Comparison of ENCODE assay signal across 20 mouse cellular contexts in the genomic region with DNA sequence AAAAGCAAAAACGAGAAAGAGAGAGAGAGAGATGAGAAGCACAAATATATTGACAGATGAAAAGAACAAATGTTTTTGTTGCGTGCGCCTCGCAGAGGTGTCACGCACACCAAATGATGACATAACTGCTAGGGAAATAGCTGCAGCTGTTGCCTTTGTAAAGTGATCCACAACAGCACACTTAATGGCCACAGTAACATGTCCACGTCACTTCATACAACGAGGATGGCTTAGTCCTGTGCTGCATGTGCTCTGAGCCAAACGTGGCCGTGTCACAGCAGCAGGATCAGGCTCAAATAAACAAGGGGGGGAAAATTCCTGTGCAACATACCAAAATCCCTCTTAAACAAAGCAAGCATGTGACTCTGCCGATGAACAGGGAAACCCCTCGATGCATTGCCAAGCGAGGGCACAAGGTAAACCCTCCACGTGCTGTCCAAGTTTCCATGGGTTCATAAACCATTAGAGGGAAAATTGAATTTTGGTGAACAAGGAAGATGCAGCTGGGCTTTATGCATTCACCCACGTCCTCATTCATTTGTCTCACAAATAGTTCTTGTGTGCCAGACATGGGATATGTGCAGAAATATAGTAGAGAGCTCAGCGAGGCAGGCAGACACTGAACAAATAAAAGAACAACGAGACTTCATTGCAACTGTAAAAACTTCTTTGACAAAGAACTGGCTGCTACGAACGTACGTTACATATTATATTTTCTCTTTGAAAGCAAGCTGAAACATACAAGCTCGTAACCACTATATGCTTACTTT.
DNase-seq lines count a peak whose midpoint lies in the region; ATAC-seq and TF ChIP-seq lines count a peak whose summit lies in the region.
"Had no signal": no experiment of that assay in that cellular context is flagged by ENCODE, and none has a peak within 500 bp of the region (broad histone marks: within the 10 kb centered on the region; RNA-seq: fewer than 3 reads in every experiment).

No protein-coding gene starts in this region.

- no peaks in the 10 kb centered on the region for H3K79me2 ChIP-seq in C2C12 (ENCODE audit: control insufficient read depth, insufficient read depth)

- no peak overlapping the region for H3K27ac ChIP-seq in forebrain, embryonic 13.5 days
- H3K27ac ChIP-seq in forebrain, embryonic 10.5 days: no peak overlapping the region
- peak overlapping the region; percentile 71 for H3K27ac ChIP-seq in lung, embryonic 15.5 days
- H3K27ac ChIP-seq: embryonic facial prominence, embryonic 13.5 days; heart, adult 2 months; heart, embryonic 15.5 days; liver, embryonic 15.5 days; midbrain, embryonic 10.5 days had no signal

- no peaks in the 10 kb centered on the region for H3K79me3 ChIP-seq in C2C12 (ENCODE audit: low read depth)

- H3K36me3 ChIP-seq in forebrain, embryonic 13.5 days (ENCODE audit: poor library complexity, severe bottlenecking): no peaks in the 10 kb centered on the region
- H3K36me3 ChIP-seq in forebrain, embryonic 10.5 days (replicated peaks): no peaks in the 10 kb centered on the region
- no peaks in the 10 kb centered on the region for H3K36me3 ChIP-seq in lung, embryonic 15.5 days
- H3K36me3 ChIP-seq in C2C12 (ENCODE audit: control insufficient read depth, insufficient read depth): no peaks in the 10 kb centered on the region
- H3K36me3 ChIP-seq: embryonic facial prominence, embryonic 13.5 days; heart, embryonic 15.5 days; liver, embryonic 15.5 days; midbrain, embryonic 10.5 days had no signal

- intact Hi-C loops in left cerebral cortex, postnatal 36 days (cut with DNase I): no loop called here

- no peaks in the 10 kb centered on the region for H3K9me3 ChIP-seq in forebrain, embryonic 13.5 days (replicated peaks)
- H3K9me3 ChIP-seq in forebrain, embryonic 10.5 days: no peaks in the 10 kb centered on the region
- no peaks in the 10 kb centered on the region for H3K9me3 ChIP-seq in lung, embryonic 15.5 days
- H3K9me3 ChIP-seq: embryonic facial prominence, embryonic 13.5 days; heart, embryonic 15.5 days; liver, embryonic 15.5 days; midbrain, embryonic 10.5 days had no signal

- no peak for TF ChIP-seq CTCF in C2C12 (IDR thresholded peaks at IDR 0.05; ENCODE audit: control insufficient read depth, insufficient read depth, insufficient read length)

- DNase-seq in forebrain, embryonic 10.5 days (ENCODE audit: extremely low spot score, low spot score): no peak
- DNase-seq in lung, adult 18-20 months: no peak
- peak; percentile 23 for DNase-seq in forelimb bud, embryonic 11.5 days (ENCODE audit: low read depth, low spot score)
- DNase-seq in left cerebral cortex, postnatal 36 days (ENCODE audit: low spot score in 2 of 2): no peak
- DNase-seq in gastrocnemius, adult 18-20 months (ENCODE audit: low spot score): no peak
- DNase-seq: adrenal gland, postnatal 10 days; cerebellum, adult 18-20 months; cerebellum, postnatal 36 days; gastrocnemius, postnatal 14 days; heart, adult 2 months; kidney, adult 9 months; layer of hippocampus, postnatal 36 days; thymus, postnatal 14 days had no signal

- peaks cover 23% of the 10 kb centered on the region for H3K4me1 ChIP-seq in forebrain, embryonic 13.5 days
- peaks cover 7% of the 10 kb centered on the region for H3K4me1 ChIP-seq in forebrain, embryonic 10.5 days
- H3K4me1 ChIP-seq in lung, embryonic 15.5 days: peaks cover 20% of the 10 kb centered on the region
- H3K4me1 ChIP-seq: heart, embryonic 15.5 days; liver, embryonic 15.5 days had no signal

- no peak overlapping the region for H3ac ChIP-seq in C2C12 (ENCODE audit: control insufficient read depth, insufficient read length, low read depth)

- no peak overlapping the region for H3K4me2 ChIP-seq in forebrain, embryonic 13.5 days
- H3K4me2 ChIP-seq in lung, embryonic 15.5 days: 0 out of 2 replicates have a peak overlapping the region, but pooled peaks have one; percentile 21
- H3K4me2 ChIP-seq: embryonic facial prominence, embryonic 13.5 days; heart, embryonic 15.5 days; liver, embryonic 15.5 days had no signal

- 0 out of 2 replicates have a peak, but pooled peaks have one; percentile 41 for ATAC-seq in forebrain, embryonic 13.5 days
- ATAC-seq in lung, embryonic 15.5 days (ENCODE audit: borderline replicate concordance, extremely low read depth, low FRiP score, low TSS enrichment): peak; percentile 94

- H3K27me3 ChIP-seq in forebrain, embryonic 13.5 days: no peaks in the 10 kb centered on the region
- peaks cover 8% of the 10 kb centered on the region; the same call in 1 of the 2 replicates for H3K27me3 ChIP-seq in forebrain, embryonic 10.5 days (ENCODE audit: poor library complexity, severe bottlenecking)
- H3K27me3 ChIP-seq in lung, embryonic 15.5 days: no peaks in the 10 kb centered on the region
- no peaks in the 10 kb centered on the region for H3K27me3 ChIP-seq in C2C12 (ENCODE audit: control insufficient read depth, insufficient read depth, insufficient read length)
- H3K27me3 ChIP-seq: embryonic facial prominence, embryonic 13.5 days; heart, embryonic 15.5 days; liver, embryonic 15.5 days had no signal

- WGBS in forebrain, embryonic 13.5 days: 63% methylated on average over 20 of the region's 20 CpGs
- 89% methylated on average over 20 of the region's 20 CpGs for WGBS in forebrain, embryonic 10.5 days
- 34% methylated on average over 20 of the region's 20 CpGs for WGBS in lung, embryonic 15.5 days

- H3K9ac ChIP-seq in forebrain, embryonic 13.5 days: no peak overlapping the region
- no peak overlapping the region for H3K9ac ChIP-seq in lung, embryonic 15.5 days
- H3K9ac ChIP-seq: embryonic facial prominence, embryonic 13.5 days; heart, embryonic 15.5 days; liver, embryonic 15.5 days had no signal

- H3K4me3 ChIP-seq in forebrain, embryonic 13.5 days: no peak overlapping the region
- H3K4me3 ChIP-seq in forebrain, embryonic 10.5 days: no peak overlapping the region
- no peak overlapping the region for H3K4me3 ChIP-seq in lung, embryonic 15.5 days
- H3K4me3 ChIP-seq in C2C12 (ENCODE audit: insufficient read depth, poor library complexity, severe bottlenecking): no peak overlapping the region
- H3K4me3 ChIP-seq: embryonic facial prominence, embryonic 13.5 days; heart, adult 2 months; heart, embryonic 15.5 days; liver, embryonic 15.5 days; midbrain, embryonic 10.5 days had no signal

TF ChIP-seq in C2C12, 6 proteins besides CTCF, POLR2A, EP300 and RAD21:
- TF ChIP-seq MAX (IDR thresholded peaks at IDR 0.05): no peak
- peak; percentile 69 for TF ChIP-seq MYOD1 (IDR thresholded peaks at IDR 0.05; ENCODE audit: control insufficient read depth, insufficient read length, low read depth)
- TF ChIP-seq CEBPB (IDR thresholded peaks at IDR 0.05; ENCODE audit: low read depth): no peak
